Mouse (Mus musculus): ENCODE data around the gene Eml4.

- TF ChIP-seq POLR2A (IDR thresholded peaks at IDR 0.05; ENCODE audit: borderline replicate concordance, control insufficient read depth, low read depth, low read length) (no peak), CTCF (IDR thresholded peaks at IDR 0.05; ENCODE audit: control insufficient read depth, insufficient read depth, low read length) (no peak)
Measured at GRCm38 (mm10) chr17:83365614-83366355, 15.1 kb downstream of the Eml4 start.

Measured in bone marrow, adult 2 months (tissue).